Mouse (Mus musculus): ENCODE results near the gene Prkag2. TPM values are rescaled to one million over a fixed set of nuclear protein-coding genes. Genes with fewer than 3 reads are reported as not detected.
A peak's percentile ranks its signal among the peaks of the same experiment; 100 is the strongest.

Gene Prkag2
- polyA plus RNA-seq, 1 experiment from 2014 or later: 32.6 TPM

DNA sequence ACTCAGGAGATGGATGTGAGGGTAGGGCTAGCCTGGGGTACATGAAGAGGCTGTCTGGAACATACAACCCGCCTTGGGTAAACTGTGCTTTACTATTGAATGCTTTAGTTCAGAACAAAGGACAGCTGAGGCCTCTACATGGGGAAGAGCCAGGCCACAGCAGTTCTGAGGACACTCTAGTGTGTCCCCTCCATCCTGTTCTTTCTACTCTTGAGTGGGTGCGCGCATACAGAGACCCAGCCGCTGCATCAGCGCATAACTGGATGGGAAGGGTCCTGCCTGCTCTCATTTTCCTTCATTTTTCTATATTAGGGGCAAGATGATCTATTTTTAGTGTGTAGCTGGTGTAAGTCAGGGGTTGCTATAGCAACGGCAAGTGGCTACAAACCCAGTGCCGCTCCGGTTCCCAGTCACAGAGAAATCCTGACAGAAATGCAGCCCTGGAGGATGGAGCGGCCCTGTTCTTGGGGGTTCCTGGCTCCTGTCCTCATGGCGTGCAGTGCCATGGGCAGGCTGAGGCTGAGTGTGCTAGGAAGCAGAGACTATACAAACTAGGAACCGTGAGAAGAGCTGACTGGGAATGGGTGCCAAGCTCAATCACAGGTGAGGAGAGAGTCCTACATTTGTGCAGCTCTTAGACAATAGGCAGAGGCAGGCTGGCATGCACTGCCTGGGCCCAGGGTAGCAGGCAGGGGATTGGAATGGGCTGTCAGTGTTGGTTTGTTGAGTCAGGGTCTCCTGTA is 114.8 kb downstream of the Prkag2 start:
- H3K9ac ChIP-seq (ENCODE audit: low read length): no peak overlapping the region
- H3K9me3 ChIP-seq (ENCODE audit: control insufficient read depth, low read length): no peaks in the 10 kb centered on the region
- no peak overlapping the region for H3K4me3 ChIP-seq (ENCODE audit: low read depth, low read length)
- ATAC-seq (ENCODE audit: insufficient number of reproducible peaks, low FRiP score, low TSS enrichment, low read depth) (no peak), DNase-seq (ENCODE audit: low spot score) (no peak)
- H3K4me2 ChIP-seq (ENCODE audit: low read depth, severe bottlenecking): no peak overlapping the region
- no peaks in the 10 kb centered on the region for H3K36me3 ChIP-seq (ENCODE audit: control insufficient read depth, insufficient read depth, low read length)
- no peaks in the 10 kb centered on the region for H3K4me1 ChIP-seq (ENCODE audit: control insufficient read depth, insufficient read depth, low read length)
- 87% methylated on average over 11 of the region's 11 CpGs for WGBS
- H3K27me3 ChIP-seq (ENCODE audit: control insufficient read depth, insufficient read depth, low read length): no peaks in the 10 kb centered on the region
- H3K27ac ChIP-seq (replicated peaks; ENCODE audit: low read depth, low read length): no peak overlapping the region

DNA sequence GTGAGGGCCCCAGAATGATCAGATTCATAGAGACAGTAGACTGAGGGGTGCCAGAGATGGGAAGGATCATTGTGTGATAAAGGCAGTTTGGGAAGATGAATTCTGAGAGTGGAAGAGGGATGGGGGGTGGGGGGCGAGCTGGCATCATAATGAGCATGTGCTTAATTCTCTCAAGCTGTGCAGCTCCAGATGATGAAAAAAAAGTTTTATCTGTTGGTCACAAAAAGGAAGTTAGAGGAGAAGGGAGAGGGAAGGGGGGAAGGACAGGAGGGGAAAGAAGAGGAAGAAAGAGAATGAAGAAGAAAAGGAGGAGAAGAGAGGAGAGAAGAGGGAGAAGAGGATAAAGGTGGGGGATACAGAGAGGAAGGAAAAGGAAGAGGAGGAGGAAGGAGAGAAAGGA is 116.3 kb downstream of the Prkag2 start:
- H3K27ac ChIP-seq (replicated peaks; ENCODE audit: low read depth, low read length): no peak overlapping the region
- H3K4me1 ChIP-seq (ENCODE audit: control insufficient read depth, insufficient read depth, low read length): no peaks in the 10 kb centered on the region
- no peak overlapping the region for H3K4me3 ChIP-seq (ENCODE audit: low read depth, low read length)

GRCm38 (mm10) chr5:24983539-24983938 is 116.9 kb downstream of the Prkag2 start:
- Histone ChIP-seq H3K4me2 (ENCODE audit: low read depth, severe bottlenecking) (no peak overlapping the region), H3K36me3 (ENCODE audit: control insufficient read depth, insufficient read depth, low read length) (no peaks in the 10 kb centered on the region), H3K4me1 (ENCODE audit: control insufficient read depth, insufficient read depth, low read length) (no peaks in the 10 kb centered on the region), H3K27me3 (ENCODE audit: control insufficient read depth, insufficient read depth, low read length) (no peaks in the 10 kb centered on the region), H3K9me3 (ENCODE audit: control insufficient read depth, low read length) (no peaks in the 10 kb centered on the region), H3K9ac (ENCODE audit: low read length) (no peak overlapping the region), H3K4me3 (ENCODE audit: low read depth, low read length) (no peak overlapping the region), H3K27ac (replicated peaks; ENCODE audit: low read depth, low read length) (no peak overlapping the region)
- WGBS: 17% methylated on average over 3 of the region's 3 CpGs
- ATAC-seq (ENCODE audit: insufficient number of reproducible peaks, low FRiP score, low TSS enrichment, low read depth) (no peak), DNase-seq (ENCODE audit: low spot score) (peak; percentile 78)

More for the DNA sequence above, 116.3 kb downstream of the Prkag2 start:
- DNase-seq (ENCODE audit: low spot score) (no peak), ATAC-seq (ENCODE audit: insufficient number of reproducible peaks, low FRiP score, low TSS enrichment, low read depth) (no peak)
- no peaks in the 10 kb centered on the region for H3K36me3 ChIP-seq (ENCODE audit: control insufficient read depth, insufficient read depth, low read length)
- no peaks in the 10 kb centered on the region for H3K27me3 ChIP-seq (ENCODE audit: control insufficient read depth, insufficient read depth, low read length)
- WGBS: 59% methylated on average over 1 of the region's 1 CpGs
- H3K4me2 ChIP-seq (ENCODE audit: low read depth, severe bottlenecking): no peak overlapping the region
- H3K9me3 ChIP-seq (ENCODE audit: control insufficient read depth, low read length): no peaks in the 10 kb centered on the region
- no peak overlapping the region for H3K9ac ChIP-seq (ENCODE audit: low read length)

GRCm38 (mm10) chr5:24982258-24982657 is 118.2 kb downstream of the Prkag2 start:
- ATAC-seq (ENCODE audit: insufficient number of reproducible peaks, low FRiP score, low TSS enrichment, low read depth): no peak
- H3K4me1 ChIP-seq (ENCODE audit: control insufficient read depth, insufficient read depth, low read length): no peaks in the 10 kb centered on the region
- no peak overlapping the region for H3K27ac ChIP-seq (replicated peaks; ENCODE audit: low read depth, low read length)
- WGBS: 63% methylated on average over 3 of the region's 3 CpGs
- no peaks in the 10 kb centered on the region for H3K9me3 ChIP-seq (ENCODE audit: control insufficient read depth, low read length)
- no peak overlapping the region for H3K9ac ChIP-seq (ENCODE audit: low read length)
- H3K4me2 ChIP-seq (ENCODE audit: low read depth, severe bottlenecking): no peak overlapping the region
- no peak overlapping the region for H3K4me3 ChIP-seq (ENCODE audit: low read depth, low read length)
- DNase-seq (ENCODE audit: low spot score): no peak
- no peaks in the 10 kb centered on the region for H3K36me3 ChIP-seq (ENCODE audit: control insufficient read depth, insufficient read depth, low read length)
- H3K27me3 ChIP-seq (ENCODE audit: control insufficient read depth, insufficient read depth, low read length): no peaks in the 10 kb centered on the region

DNA sequence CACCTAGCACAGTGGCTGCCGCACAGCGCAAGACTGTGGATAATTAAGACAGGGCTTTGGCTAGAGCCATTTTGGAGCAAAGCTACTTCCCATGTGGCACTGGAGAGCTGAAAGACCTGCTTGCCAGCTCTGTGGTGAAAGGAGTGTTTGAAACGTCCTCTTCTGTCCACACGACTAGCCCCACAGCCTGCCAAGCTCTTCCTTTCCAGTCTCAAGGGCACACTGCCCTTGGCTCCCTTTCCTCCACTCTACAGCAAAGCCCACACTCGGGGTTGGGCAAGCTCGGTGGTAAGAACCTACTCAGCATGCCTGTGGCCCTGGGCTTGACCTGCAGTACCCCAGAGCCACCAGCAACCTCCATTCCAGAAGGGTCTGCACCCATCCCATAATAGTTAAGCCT is 118.7 kb downstream of the Prkag2 start:
- H3K9ac ChIP-seq (ENCODE audit: low read length): no peak overlapping the region
- ATAC-seq (ENCODE audit: insufficient number of reproducible peaks, low FRiP score, low TSS enrichment, low read depth): no peak
- H3K27me3 ChIP-seq (ENCODE audit: control insufficient read depth, insufficient read depth, low read length): no peaks in the 10 kb centered on the region
- DNase-seq (ENCODE audit: low spot score): no peak
- H3K36me3 ChIP-seq (ENCODE audit: control insufficient read depth, insufficient read depth, low read length): no peaks in the 10 kb centered on the region
- no peak overlapping the region for H3K4me2 ChIP-seq (ENCODE audit: low read depth, severe bottlenecking)
- H3K27ac ChIP-seq (replicated peaks; ENCODE audit: low read depth, low read length): no peak overlapping the region
- H3K4me1 ChIP-seq (ENCODE audit: control insufficient read depth, insufficient read depth, low read length): no peaks in the 10 kb centered on the region
- WGBS: 82% methylated on average over 6 of the region's 6 CpGs
- H3K4me3 ChIP-seq (ENCODE audit: low read depth, low read length): no peak overlapping the region
- no peaks in the 10 kb centered on the region for H3K9me3 ChIP-seq (ENCODE audit: control insufficient read depth, low read length)

- Histone ChIP-seq H3K4me3 (ENCODE audit: low read depth, low read length) (no peak overlapping the region), H3K36me3 (ENCODE audit: control insufficient read depth, insufficient read depth, low read length) (no peaks in the 10 kb centered on the region), H3K27me3 (ENCODE audit: control insufficient read depth, insufficient read depth, low read length) (no peaks in the 10 kb centered on the region), H3K4me2 (ENCODE audit: low read depth, severe bottlenecking) (no peak overlapping the region), H3K4me1 (ENCODE audit: control insufficient read depth, insufficient read depth, low read length) (0 out of 2 replicates have a peak, but pooled peaks cover 2% of the 10 kb centered on the region), H3K9me3 (ENCODE audit: control insufficient read depth, low read length) (no peaks in the 10 kb centered on the region), H3K9ac (ENCODE audit: low read length) (no peak overlapping the region), H3K27ac (replicated peaks; ENCODE audit: low read depth, low read length) (no peak overlapping the region)
- no peak for DNase-seq (ENCODE audit: low spot score)
- 82% methylated on average over 10 of the region's 10 CpGs for WGBS
- no peak for ATAC-seq (ENCODE audit: insufficient number of reproducible peaks, low FRiP score, low TSS enrichment, low read depth)
Observed at GRCm38 (mm10) chr5:24979968-24980345, 120.5 kb downstream of the Prkag2 start.

DNA sequence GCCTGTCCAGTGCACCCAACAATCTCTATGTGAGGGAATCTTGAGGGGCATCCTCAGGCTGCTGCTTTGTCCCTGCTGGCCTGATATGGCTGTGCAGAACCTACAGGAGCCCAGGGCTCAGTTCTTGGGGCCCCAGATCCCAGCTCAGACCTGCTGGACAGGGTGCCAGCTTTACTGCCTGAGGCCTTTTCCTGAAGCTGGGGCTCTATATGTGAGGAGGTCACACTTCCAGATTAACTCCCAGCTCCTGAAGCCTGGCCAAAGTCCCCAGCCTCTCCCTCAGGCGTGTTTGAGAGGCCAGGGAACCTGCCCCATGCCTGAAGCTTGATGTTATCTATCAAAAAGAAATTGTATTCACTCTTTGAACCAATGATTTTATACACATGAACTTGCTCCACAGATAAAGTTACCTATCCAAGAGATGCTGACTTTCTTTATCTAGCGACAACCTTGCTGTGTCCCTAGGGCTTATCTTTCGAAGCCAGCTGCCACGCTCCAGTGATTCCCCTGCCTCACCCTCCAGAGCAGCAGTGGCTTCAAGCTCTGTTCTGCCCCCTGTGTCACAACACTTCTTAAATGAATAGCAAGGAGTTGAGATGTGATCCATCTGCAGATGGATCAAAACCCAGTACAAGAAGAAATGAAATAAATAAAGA is 121.0 kb downstream of the Prkag2 start:
- H3K36me3 ChIP-seq (ENCODE audit: control insufficient read depth, insufficient read depth, low read length): no peaks in the 10 kb centered on the region
- no peaks in the 10 kb centered on the region for H3K9me3 ChIP-seq (ENCODE audit: control insufficient read depth, low read length)
- 0 out of 2 replicates have a peak, but pooled peaks cover 2% of the 10 kb centered on the region for H3K4me1 ChIP-seq (ENCODE audit: control insufficient read depth, insufficient read depth, low read length)
- ATAC-seq (ENCODE audit: insufficient number of reproducible peaks, low FRiP score, low TSS enrichment, low read depth): no peak
- no peak overlapping the region for H3K4me3 ChIP-seq (ENCODE audit: low read depth, low read length)
- H3K27ac ChIP-seq (replicated peaks; ENCODE audit: low read depth, low read length): no peak overlapping the region
- no peak for DNase-seq (ENCODE audit: low spot score)
- H3K27me3 ChIP-seq (ENCODE audit: control insufficient read depth, insufficient read depth, low read length): no peaks in the 10 kb centered on the region
- no peak overlapping the region for H3K4me2 ChIP-seq (ENCODE audit: low read depth, severe bottlenecking)
- WGBS: 72% methylated on average over 4 of the region's 4 CpGs
- H3K9ac ChIP-seq (ENCODE audit: low read length): no peak overlapping the region

DNA sequence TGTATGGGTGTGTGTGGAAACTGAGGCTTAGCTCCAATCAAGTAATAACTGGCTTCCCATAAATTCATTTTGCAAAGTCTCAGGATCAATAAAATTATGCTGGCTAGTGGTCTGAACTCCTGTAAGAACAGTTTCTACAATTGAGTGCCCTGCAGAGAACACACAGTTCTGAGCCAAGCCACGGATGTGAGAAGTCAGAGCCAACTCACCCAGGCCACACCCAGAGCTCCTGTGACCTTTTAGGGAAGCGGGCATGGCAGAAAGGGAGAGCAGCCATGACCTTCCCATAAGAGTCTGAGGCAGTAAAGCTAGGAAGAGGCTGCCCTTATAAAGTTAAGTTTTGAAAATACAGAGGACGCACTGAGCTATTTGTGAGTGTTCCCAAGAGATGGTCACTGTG is 123.5 kb downstream of the Prkag2 start:
- no peak overlapping the region for H3K9ac ChIP-seq (ENCODE audit: low read length)
- no peaks in the 10 kb centered on the region for H3K9me3 ChIP-seq (ENCODE audit: control insufficient read depth, low read length)
- no peaks in the 10 kb centered on the region for H3K36me3 ChIP-seq (ENCODE audit: control insufficient read depth, insufficient read depth, low read length)
- WGBS: 76% methylated on average over 3 of the region's 3 CpGs
- no peak overlapping the region for H3K4me2 ChIP-seq (ENCODE audit: low read depth, severe bottlenecking)
- no peaks in the 10 kb centered on the region for H3K27me3 ChIP-seq (ENCODE audit: control insufficient read depth, insufficient read depth, low read length)
- no peak overlapping the region for H3K4me3 ChIP-seq (ENCODE audit: low read depth, low read length)
- H3K4me1 ChIP-seq (ENCODE audit: control insufficient read depth, insufficient read depth, low read length): 0 out of 2 replicates have a peak, but pooled peaks cover 4% of the 10 kb centered on the region
- no peak overlapping the region for H3K27ac ChIP-seq (replicated peaks; ENCODE audit: low read depth, low read length)
- ATAC-seq (ENCODE audit: insufficient number of reproducible peaks, low FRiP score, low TSS enrichment, low read depth) (no peak), DNase-seq (ENCODE audit: low spot score) (no peak)

All from limb, embryonic 11.5 days (tissue).